In genomic region chr5:30922581-30923041, GRCm38 (mm10) we compare ENCODE assay signal across 8 mouse cellular contexts. TPM values are rescaled to one million over a fixed set of nuclear protein-coding genes. Genes with fewer than 3 reads are reported as not detected.
DNase-seq lines count a peak whose midpoint lies in the region; ATAC-seq and TF ChIP-seq lines count a peak whose summit lies in the region.

No protein-coding gene starts in this region.

- DNase-seq in heart, adult 2 months: no peak
- DNase-seq in embryonic facial prominence, embryonic 14.5 days (ENCODE audit: low spot score): no peak
- DNase-seq in midbrain, postnatal 0 days (ENCODE audit: low spot score): no peak
- no peak for DNase-seq in right cerebral cortex, adult 18-20 months
- DNase-seq in gastrocnemius, adult 8-10 months (ENCODE audit: low spot score in 2 of 2): no peak
- no peak for DNase-seq in retina, postnatal 1 day

- TF ChIP-seq CTCF in heart, adult 2 months (IDR thresholded peaks at IDR 0.05): no peak
- no peak for TF ChIP-seq CTCF in midbrain, postnatal 0 days (IDR thresholded peaks at IDR 0.05)

- H3K9me3 ChIP-seq in heart, embryonic 15.5 days (replicated peaks): no peaks in the 10 kb centered on the region
- H3K9me3 ChIP-seq in embryonic facial prominence, embryonic 14.5 days (ENCODE audit: control insufficient read depth, low read length): no peaks in the 10 kb centered on the region
- no peaks in the 10 kb centered on the region for H3K9me3 ChIP-seq in limb, embryonic 13.5 days
- no peaks in the 10 kb centered on the region for H3K9me3 ChIP-seq in midbrain, postnatal 0 days (ENCODE audit: low read length)

- peaks cover 29% of the 10 kb centered on the region for H3K4me1 ChIP-seq in heart, embryonic 15.5 days (replicated peaks)
- H3K4me1 ChIP-seq in heart, adult 2 months (ENCODE audit: control insufficient read depth, insufficient read depth, low read length): peaks cover 1% of the 10 kb centered on the region
- peaks cover 11% of the 10 kb centered on the region for H3K4me1 ChIP-seq in embryonic facial prominence, embryonic 14.5 days (ENCODE audit: control insufficient read depth, insufficient read depth, low read length)
- H3K4me1 ChIP-seq in limb, embryonic 13.5 days: peaks cover 50% of the 10 kb centered on the region
- H3K4me1 ChIP-seq in midbrain, postnatal 0 days (ENCODE audit: insufficient read depth, low read length): no peaks in the 10 kb centered on the region

- peak overlapping the region; percentile 60; the same call in 1 of the 2 replicates for H3K4me3 ChIP-seq in heart, embryonic 15.5 days
- no peak overlapping the region for H3K4me3 ChIP-seq in heart, adult 2 months
- no peak overlapping the region for H3K4me3 ChIP-seq in embryonic facial prominence, embryonic 14.5 days (ENCODE audit: low read depth, low read length)
- H3K4me3 ChIP-seq in limb, embryonic 13.5 days: peak overlapping the region; percentile 38
- H3K4me3 ChIP-seq in midbrain, postnatal 0 days (ENCODE audit: low read depth, low read length): no peak overlapping the region

- intact Hi-C loops in heart, adult 2 months (cut with DNase I): loop anchor here (5.0 kb wide), 2 partner anchors 40 to 125 kb away; partner anchors contain the start of genes Atraid, Preb and Slc5a6

- H3K27me3 ChIP-seq in heart, embryonic 15.5 days: no peaks in the 10 kb centered on the region
- no peaks in the 10 kb centered on the region for H3K27me3 ChIP-seq in heart, adult 2 months (ENCODE audit: control insufficient read depth, insufficient read depth, low read length)
- H3K27me3 ChIP-seq in embryonic facial prominence, embryonic 14.5 days (replicated peaks; ENCODE audit: control insufficient read depth, insufficient read depth, low read length): no peaks in the 10 kb centered on the region
- no peaks in the 10 kb centered on the region for H3K27me3 ChIP-seq in limb, embryonic 13.5 days
- H3K27me3 ChIP-seq in midbrain, postnatal 0 days (ENCODE audit: insufficient read depth, low read length): no peaks in the 10 kb centered on the region

- H3K36me3 ChIP-seq in heart, embryonic 15.5 days: peaks cover 5% of the 10 kb centered on the region; the same call in 1 of the 2 replicates
- no peaks in the 10 kb centered on the region for H3K36me3 ChIP-seq in heart, adult 2 months (ENCODE audit: control insufficient read depth, insufficient read depth, low read length)
- H3K36me3 ChIP-seq in embryonic facial prominence, embryonic 14.5 days (ENCODE audit: control insufficient read depth, insufficient read depth, low read length): peaks cover 35% of the 10 kb centered on the region
- peaks cover 42% of the 10 kb centered on the region for H3K36me3 ChIP-seq in limb, embryonic 13.5 days
- no peaks in the 10 kb centered on the region for H3K36me3 ChIP-seq in midbrain, postnatal 0 days (ENCODE audit: insufficient read depth, low read length)

- no peaks in the 10 kb centered on the region for H3K79me2 ChIP-seq in heart, adult 2 months (replicated peaks; ENCODE audit: control insufficient read depth, insufficient read depth, low read length)

- H3K27ac ChIP-seq in heart, embryonic 15.5 days: no peak overlapping the region; the same call in 1 of the 2 replicates
- H3K27ac ChIP-seq in heart, adult 2 months: no peak overlapping the region; the same call in 1 of the 2 replicates
- 0 out of 2 replicates have a peak overlapping the region, but pooled peaks have one; percentile 83 for H3K27ac ChIP-seq in embryonic facial prominence, embryonic 14.5 days (replicated peaks; ENCODE audit: low read depth, low read length)
- 0 out of 2 replicates have a peak overlapping the region, but pooled peaks have one; percentile 83 for H3K27ac ChIP-seq in limb, embryonic 13.5 days
- no peak overlapping the region for H3K27ac ChIP-seq in midbrain, postnatal 0 days (ENCODE audit: low read depth, low read length)

- WGBS in heart, embryonic 15.5 days: 40% methylated on average over 10 of the region's 10 CpGs
- WGBS in heart, adult 2 months: 51% methylated on average over 10 of the region's 10 CpGs
- WGBS in embryonic facial prominence, embryonic 14.5 days: 71% methylated on average over 10 of the region's 10 CpGs
- 76% methylated on average over 10 of the region's 10 CpGs for WGBS in limb, embryonic 13.5 days
- 74% methylated on average over 10 of the region's 10 CpGs for WGBS in midbrain, postnatal 0 days

- H3K4me2 ChIP-seq in heart, embryonic 15.5 days: peak overlapping the region; percentile 79
- H3K4me2 ChIP-seq in embryonic facial prominence, embryonic 14.5 days (ENCODE audit: low read depth, low read length): peak overlapping the region; percentile 70
- peak overlapping the region; percentile 72 for H3K4me2 ChIP-seq in limb, embryonic 13.5 days (replicated peaks)
- H3K4me2 ChIP-seq in midbrain, postnatal 0 days (ENCODE audit: low read depth, low read length, poor library complexity, severe bottlenecking): peak overlapping the region; percentile 88

- ATAC-seq in heart, embryonic 15.5 days (replicated peaks; ENCODE audit: insufficient number of reproducible peaks, insufficient read depth, low FRiP score, low read depth): no peak
- no peak for ATAC-seq in embryonic facial prominence, embryonic 14.5 days (ENCODE audit: low read depth)
- no peak for ATAC-seq in limb, embryonic 13.5 days (ENCODE audit: low FRiP score, low read depth)
- no peak for ATAC-seq in midbrain, postnatal 0 days (ENCODE audit: low FRiP score)

- H3K9ac ChIP-seq in heart, embryonic 15.5 days: 0 out of 2 replicates have a peak overlapping the region, but pooled peaks have one; percentile 13
- H3K9ac ChIP-seq in heart, adult 2 months (ENCODE audit: low read depth, low read length): no peak overlapping the region
- H3K9ac ChIP-seq in embryonic facial prominence, embryonic 14.5 days (ENCODE audit: low read depth, low read length): 0 out of 2 replicates have a peak overlapping the region, but pooled peaks have one; percentile 23
- H3K9ac ChIP-seq in limb, embryonic 13.5 days: peak overlapping the region; percentile 63
- H3K9ac ChIP-seq in midbrain, postnatal 0 days (replicated peaks; ENCODE audit: low read length, poor library complexity, severe bottlenecking): peak overlapping the region; percentile 65

- no peak for TF ChIP-seq EP300 in heart, adult 2 months (IDR thresholded peaks at IDR 0.05; ENCODE audit: insufficient read depth, low read depth, low read length)

- TF ChIP-seq POLR2A in heart, adult 2 months (IDR thresholded peaks at IDR 0.05; ENCODE audit: insufficient read depth, low read depth, low read length): no peak

RNA-seq across cellular contexts. Expression of gene Khk, which starts 1.4 kb away (rescaled TPM):
- 12.4 and 13.9 TPM in 2 replicates for polyA plus RNA-seq in heart, embryonic 15.5 days (2015; fragmentation: Nextera tagmentation; extraction: Ambion mirVana)
- 10 to 100 TPM; 22.6 to 29.6 TPM for total RNA-seq in heart, adult 2 months (2021)
- 31.8 and 40.9 TPM in 2 replicates for polyA plus RNA-seq in heart, adult 2 months (2012; rRNA removed)
- 22.1 and 24.7 TPM in 2 replicates for polyA plus RNA-seq in embryonic facial prominence, embryonic 14.5 days (2014; fragmentation: Nextera tagmentation; extraction: Ambion mirVana)
- 20.0 and 22.6 TPM in 2 replicates for polyA plus RNA-seq in limb, embryonic 13.5 days (2015; fragmentation: Nextera tagmentation; extraction: Ambion mirVana)
- total RNA-seq in midbrain, postnatal 0 days (2014; rRNA removed): 1.4 and 12.3 TPM in 2 replicates
- 14.3 and 17.6 TPM in 2 replicates for polyA plus RNA-seq in midbrain, postnatal 0 days (2015; fragmentation: Nextera tagmentation; extraction: Ambion mirVana)
- total RNA-seq in gastrocnemius, adult 8-10 months (2022): 10 to 100 TPM; 35.7 to 40.5 (median 38.2) TPM

RNA-seq across cellular contexts. Expression of gene Emilin1, which starts 9.4 kb away (rescaled TPM):
- 125 and 179 TPM in 2 replicates for polyA plus RNA-seq in heart, embryonic 15.5 days (2015; fragmentation: Nextera tagmentation; extraction: Ambion mirVana)
- 10 to 100 TPM; 21.2 to 21.3 TPM for total RNA-seq in heart, adult 2 months (2021)
- 30.6 and 31.3 TPM in 2 replicates for polyA plus RNA-seq in heart, adult 2 months (2012; rRNA removed)
- 200 and 225 TPM in 2 replicates for polyA plus RNA-seq in embryonic facial prominence, embryonic 14.5 days (2014; fragmentation: Nextera tagmentation; extraction: Ambion mirVana)
- polyA plus RNA-seq in limb, embryonic 13.5 days (2015; fragmentation: Nextera tagmentation; extraction: Ambion mirVana): 279 and 281 TPM in 2 replicates
- total RNA-seq in midbrain, postnatal 0 days (2014; rRNA removed): 7.4 and 11.8 TPM in 2 replicates
- 9.0 and 9.8 TPM in 2 replicates for polyA plus RNA-seq in midbrain, postnatal 0 days (2015; fragmentation: Nextera tagmentation; extraction: Ambion mirVana)
- 1 to 10 TPM; 1.7 to 3.0 (median 2.8) TPM for total RNA-seq in gastrocnemius, adult 8-10 months (2022)

RNA-seq across cellular contexts. Expression of gene Ost4, which starts 15.0 kb away (rescaled TPM):
- 372 and 381 TPM in 2 replicates for polyA plus RNA-seq in heart, embryonic 15.5 days (2015; fragmentation: Nextera tagmentation; extraction: Ambion mirVana)
- total RNA-seq in heart, adult 2 months (2021): 100 to 1,000 TPM; 160 to 161 TPM
- 191 and 208 TPM in 2 replicates for polyA plus RNA-seq in heart, adult 2 months (2012; rRNA removed)
- 507 and 572 TPM in 2 replicates for polyA plus RNA-seq in embryonic facial prominence, embryonic 14.5 days (2014; fragmentation: Nextera tagmentation; extraction: Ambion mirVana)
- polyA plus RNA-seq in limb, embryonic 13.5 days (2015; fragmentation: Nextera tagmentation; extraction: Ambion mirVana): 408 and 424 TPM in 2 replicates
- total RNA-seq in midbrain, postnatal 0 days (2014; rRNA removed): 123 and 126 TPM in 2 replicates
- 175 and 201 TPM in 2 replicates for polyA plus RNA-seq in midbrain, postnatal 0 days (2015; fragmentation: Nextera tagmentation; extraction: Ambion mirVana)
- total RNA-seq in gastrocnemius, adult 8-10 months (2022): 100 to 1,000 TPM in 2 of 4 experiments, 10 to 100 TPM in 2; 96.6 to 117 (median 105) TPM

RNA-seq across cellular contexts. Expression of gene Cgref1, which starts 22.8 kb away (rescaled TPM):
- 2.4 and 4.2 TPM in 2 replicates for polyA plus RNA-seq in heart, embryonic 15.5 days (2015; fragmentation: Nextera tagmentation; extraction: Ambion mirVana)
- total RNA-seq in heart, adult 2 months (2021): under 1 TPM; 0.30 to 0.73 TPM
- polyA plus RNA-seq in heart, adult 2 months (2012; rRNA removed): 1.2 and 2.0 TPM in 2 replicates
- 30.9 and 51.1 TPM in 2 replicates for polyA plus RNA-seq in embryonic facial prominence, embryonic 14.5 days (2014; fragmentation: Nextera tagmentation; extraction: Ambion mirVana)
- 7.6 and 8.7 TPM in 2 replicates for polyA plus RNA-seq in limb, embryonic 13.5 days (2015; fragmentation: Nextera tagmentation; extraction: Ambion mirVana)
- total RNA-seq in midbrain, postnatal 0 days (2014; rRNA removed): 162 and 185 TPM in 2 replicates
- 108 TPM in 2 replicates for polyA plus RNA-seq in midbrain, postnatal 0 days (2015; fragmentation: Nextera tagmentation; extraction: Ambion mirVana)
- 1 to 10 TPM; 2.2 to 4.9 (median 3.3) TPM for total RNA-seq in gastrocnemius, adult 8-10 months (2022)

RNA-seq across cellular contexts. Expression of gene Agbl5, which starts 34.1 kb away (rescaled TPM):
- polyA plus RNA-seq in heart, embryonic 15.5 days (2015; fragmentation: Nextera tagmentation; extraction: Ambion mirVana): 8.9 and 11.9 TPM in 2 replicates
- total RNA-seq in heart, adult 2 months (2021): 1 to 10 TPM; 4.3 to 4.8 TPM
- 7.8 and 8.7 TPM in 2 replicates for polyA plus RNA-seq in heart, adult 2 months (2012; rRNA removed)
- 17.4 and 22.4 TPM in 2 replicates for polyA plus RNA-seq in embryonic facial prominence, embryonic 14.5 days (2014; fragmentation: Nextera tagmentation; extraction: Ambion mirVana)
- 32.5 and 34.0 TPM in 2 replicates for polyA plus RNA-seq in limb, embryonic 13.5 days (2015; fragmentation: Nextera tagmentation; extraction: Ambion mirVana)
- total RNA-seq in midbrain, postnatal 0 days (2014; rRNA removed): 50.7 and 73.4 TPM in 2 replicates
- polyA plus RNA-seq in midbrain, postnatal 0 days (2015; fragmentation: Nextera tagmentation; extraction: Ambion mirVana): 19.1 and 22.3 TPM in 2 replicates
- total RNA-seq in gastrocnemius, adult 8-10 months (2022): 1 to 10 TPM; 2.7 to 5.6 (median 3.2) TPM

Comparison
In these comparisons a context has a peak if more than half of its experiments do, and no peak if none do; other contexts are left out.
1. H3K4me3 ChIP-seq: peak in heart, embryonic 15.5 days (single experiment) and limb, embryonic 13.5 days (single experiment); none in heart, adult 2 months (single experiment), embryonic facial prominence, embryonic 14.5 days (single experiment) and midbrain, postnatal 0 days (single experiment).
2. H3K27ac ChIP-seq: peak in embryonic facial prominence, embryonic 14.5 days (single experiment) and limb, embryonic 13.5 days (single experiment); none in heart, embryonic 15.5 days (single experiment), heart, adult 2 months (single experiment) and midbrain, postnatal 0 days (single experiment).
3. Peak in every context shown above with its lines, with median percentiles within 50 percentile points of each other: H3K4me2 ChIP-seq.